Mouse (Mus musculus) T-helper 1 cell (primary cell): Measurements from ENCODE around the gene Sgca.

Experiments used
- in situ Hi-C: fragments of 300-600 bp; cut with MboI, MseI; formaldehyde crosslinking; loops from one replicate; pipeline ENCODE4 v1.15.1; 2025; ENCODE audit warnings: high pct_unique_total_duplicates

Gene Sgca

DNA sequence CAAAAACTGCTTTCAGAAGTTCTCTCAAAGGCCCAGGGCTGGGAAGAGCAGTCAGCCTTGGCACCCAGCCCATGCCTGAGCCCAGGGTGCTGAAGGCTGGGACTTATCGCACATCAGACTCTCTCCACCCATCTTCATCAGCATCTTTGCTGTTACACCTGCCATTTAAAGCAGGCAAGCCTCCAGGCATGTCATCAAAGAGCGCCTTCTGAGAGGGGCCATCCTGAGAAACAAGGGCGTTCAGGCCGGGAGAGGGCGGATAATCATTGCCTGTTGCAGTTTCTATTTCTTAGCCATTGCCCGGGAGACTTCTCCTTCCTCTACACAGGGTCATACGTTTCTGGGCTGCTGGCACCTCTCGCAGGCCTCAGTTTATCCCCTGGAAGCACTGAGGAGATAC lies 11.7 kb upstream of the Sgca start:
- in situ Hi-C loops = no loop called here

DNA sequence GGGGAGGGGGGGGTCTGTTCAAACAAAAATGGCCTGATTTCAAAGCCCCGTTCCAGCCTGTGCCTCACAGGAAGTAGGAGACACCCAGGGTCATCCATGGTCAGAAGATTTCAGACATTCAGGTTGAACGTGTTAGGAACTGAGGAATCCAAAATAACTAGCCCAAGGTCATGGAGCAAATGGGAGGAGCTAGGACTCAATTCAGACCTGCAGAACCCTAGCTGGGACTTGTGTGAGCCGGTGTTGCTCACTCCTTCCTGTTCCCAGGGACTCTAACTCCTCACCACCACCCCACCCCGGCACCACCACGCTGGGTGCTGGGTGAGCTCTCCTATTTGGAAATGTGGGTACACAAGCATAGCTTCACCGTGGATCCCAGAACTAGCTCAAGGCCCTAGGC lies 11.2 kb upstream of the Sgca start:
- in situ Hi-C loops = no loop called here

- in situ Hi-C loops = no loop called here
Measured at GRCm38 (mm10) chr11:94986435-94986834, 10.3 kb upstream of the Sgca start.

GRCm38 (mm10) chr11:94985822-94986221 lies 9.7 kb upstream of the Sgca start:
- in situ Hi-C loops = no loop called here

GRCm38 (mm10) chr11:94985140-94985539 lies 9.0 kb upstream of the Sgca start:
- in situ Hi-C loops = no loop called here

- in situ Hi-C loops = no loop called here
Measured at GRCm38 (mm10) chr11:94979462-94980179, 3.5 kb upstream of the Sgca start.

DNA sequence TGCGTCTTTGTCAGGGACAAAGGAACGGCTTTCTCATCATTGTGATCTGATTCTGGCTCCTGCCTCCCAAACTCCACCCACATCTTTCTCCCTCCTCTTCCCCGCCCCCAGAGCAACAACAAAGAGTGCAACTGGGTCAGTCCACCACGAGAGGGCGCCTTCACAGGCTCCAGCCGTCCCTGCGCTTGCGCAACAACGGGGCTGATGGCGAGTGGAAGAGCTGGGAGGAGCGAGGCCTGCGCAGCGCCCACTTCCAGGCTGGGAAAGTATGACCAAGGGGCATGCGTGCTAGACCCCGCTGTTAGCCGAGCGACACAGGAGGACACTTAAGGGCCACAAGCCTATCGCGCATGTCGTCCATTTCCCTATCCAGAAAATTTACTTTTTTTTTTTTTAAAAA lies 2.8 kb upstream of the Sgca start:
- in situ Hi-C loops = no loop called here

- in situ Hi-C loops = no loop called here
Measured at GRCm38 (mm10) chr11:94978178-94978915, 2.2 kb upstream of the Sgca start.

- in situ Hi-C loops = loop anchor here (5.0 kb wide), 1 partner anchor 38 kb away; the partner anchor contains the start of gene Col1a1
Measured at GRCm38 (mm10) chr11:94974951-94975350, 1.2 kb downstream of the Sgca start.

GRCm38 (mm10) chr11:94973313-94973712 lies 2.8 kb downstream of the Sgca start:
- in situ Hi-C loops = loop anchor here (5.0 kb wide), 1 partner anchor 36 kb away; the partner anchor contains the start of gene Col1a1

GRCm38 (mm10) chr11:94972887-94973286 lies 3.2 kb downstream of the Sgca start:
- in situ Hi-C loops = loop anchor here (5.0 kb wide), 1 partner anchor 36 kb away; the partner anchor contains the start of gene Col1a1

- in situ Hi-C loops = loop anchor here (5.0 kb wide), 1 partner anchor 35 kb away; the partner anchor contains the start of gene Col1a1
Measured at GRCm38 (mm10) chr11:94971895-94972615, 4.1 kb downstream of the Sgca start.

GRCm38 (mm10) chr11:94970210-94970943 lies 5.8 kb downstream of the Sgca start:
- in situ Hi-C loops = loop anchor here (5.0 kb wide), 1 partner anchor 33 kb away; the partner anchor contains the start of gene Col1a1

DNA sequence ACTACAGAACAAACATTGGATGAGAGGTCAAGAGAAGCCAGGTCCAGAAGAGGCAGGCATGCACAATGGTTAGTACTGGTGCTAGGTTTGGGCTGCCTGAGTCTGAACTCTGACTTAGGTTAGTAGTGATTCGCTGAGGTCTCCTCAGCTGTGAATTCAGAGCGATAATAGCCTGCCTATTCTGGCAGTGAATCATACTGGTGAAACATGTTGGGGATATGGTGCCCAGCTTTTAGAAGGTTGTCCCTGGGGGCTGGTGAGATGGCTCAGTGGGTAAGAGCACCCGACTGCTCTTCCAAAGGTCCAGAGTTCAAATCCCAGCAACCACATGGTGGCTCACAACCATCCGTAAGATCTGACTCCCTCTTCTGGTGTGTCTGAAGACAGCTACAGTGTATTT lies 6.4 kb downstream of the Sgca start:
- in situ Hi-C loops = loop anchor here (5.0 kb wide), 1 partner anchor 32 kb away; the partner anchor contains the start of gene Col1a1

GRCm38 (mm10) chr11:94968187-94968586 lies 7.9 kb downstream of the Sgca start:
- in situ Hi-C loops = no loop called here

GRCm38 (mm10) chr11:94967419-94967818 lies 8.7 kb downstream of the Sgca start, which contains the start of gene Hils1:
Hils1 (plus strand) TSS chr11:94967593.
- in situ Hi-C loops = no loop called here

DNA sequence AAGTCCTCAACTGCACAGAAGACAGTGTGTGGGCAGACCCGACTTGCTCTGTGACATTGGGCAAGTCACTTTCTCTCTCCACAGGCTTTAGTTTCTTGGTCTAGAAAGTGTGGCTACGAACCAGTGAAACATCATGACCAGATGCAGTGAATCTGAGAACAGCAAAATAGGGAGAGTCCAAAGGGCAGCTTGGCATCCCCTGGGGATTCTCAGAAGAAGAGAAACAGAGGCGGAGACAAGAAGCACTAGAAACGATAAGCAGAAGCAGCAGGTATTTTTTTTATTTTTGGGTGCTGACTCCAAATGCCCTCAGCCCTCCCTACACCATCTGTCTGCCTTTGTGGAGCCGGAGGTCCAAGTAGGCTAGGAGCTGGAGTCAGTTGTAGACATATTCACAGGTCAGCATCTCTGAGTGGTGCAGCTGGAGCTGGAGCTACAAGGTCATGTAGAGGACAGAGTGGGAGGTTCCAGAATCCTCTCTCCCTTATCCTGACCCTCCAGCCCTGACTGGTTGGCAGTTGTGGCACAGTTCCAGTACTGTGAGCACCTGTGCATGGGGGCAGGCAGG lies 13.5 kb downstream of the Sgca start:
- in situ Hi-C loops = no loop called here

GRCm38 (mm10) chr11:94958065-94958858 lies 17.9 kb downstream of the Sgca start:
- in situ Hi-C loops = no loop called here

GRCm38 (mm10) chr11:94957693-94958064 lies 18.4 kb downstream of the Sgca start:
- in situ Hi-C loops = no loop called here

GRCm38 (mm10) chr11:94955103-94955502 lies 21.0 kb downstream of the Sgca start:
- in situ Hi-C loops = no loop called here
